Mouse (Mus musculus): Measurements from ENCODE around the gene Slc16a4.

DNA sequence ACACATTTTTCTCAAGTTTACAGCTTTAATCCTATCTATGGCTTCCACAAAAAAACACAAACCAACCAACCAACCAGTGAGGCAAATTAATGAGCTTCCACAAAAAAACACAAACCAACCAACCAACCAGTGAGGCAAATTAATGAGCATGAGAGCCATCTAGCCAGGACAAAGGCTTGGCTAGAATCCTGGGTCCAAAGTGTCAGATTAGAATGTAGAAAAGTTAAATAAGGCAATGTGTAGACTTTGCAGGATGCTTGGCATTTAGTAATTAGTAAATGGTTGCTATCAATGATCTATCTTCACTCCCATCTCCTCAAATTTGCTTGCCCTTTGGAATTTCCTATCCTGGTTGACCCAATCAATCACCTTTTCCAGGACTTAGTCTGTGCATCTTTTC is 30.7 kb downstream of the Slc16a4 start:
- no peak for TF ChIP-seq CHD2 (IDR thresholded peaks at IDR 0.05; ENCODE audit: low read depth, low read length)
- TF ChIP-seq ZNF384 (IDR thresholded peaks at IDR 0.05; ENCODE audit: low read depth, low read length): no peak
- no peak for TF ChIP-seq MAFK (IDR thresholded peaks at IDR 0.05; ENCODE audit: insufficient read depth, low read depth, low read length)
- TF ChIP-seq HCFC1 (IDR thresholded peaks at IDR 0.05; ENCODE audit: borderline replicate concordance, insufficient read depth, low read length): no peak
- TF ChIP-seq ZC3H11A (IDR thresholded peaks at IDR 0.05; ENCODE audit: borderline replicate concordance, low read depth, low read length): no peak
